Mouse (Mus musculus) olfactory bulb, adult 2 months (tissue): ENCODE results near the gene Rrp9. TPM values are rescaled to one million over a fixed set of nuclear protein-coding genes. Genes with fewer than 3 reads are reported as not detected.

ENCODE experiments used
- H3K27ac ChIP-seq: fragments of 200-500 bp; 2 replicates; pipeline ENCODE4 v1.5.1; 2012; ENCODE audit warnings: low read depth, low read length; ENCODE audit not compliant: insufficient read depth
- H3K4me1 ChIP-seq: fragments of 200-500 bp; 2 replicates; pipeline ENCODE4 v1.6.1; 2012; ENCODE audit warnings: low read length; ENCODE audit not compliant: control insufficient read depth, insufficient read depth
- H3K4me3 ChIP-seq: fragments of 200-500 bp; 2 replicates; pipeline ENCODE4 v1.5.1; 2012; ENCODE audit warnings: mild to moderate bottlenecking, low read depth, low read length, moderate library complexity; ENCODE audit not compliant: insufficient read depth
- CTCF ChIP-seq: fragments of 200-500 bp; IDR thresholded peaks from 2 replicates; pipeline ENCODE4 v1.5.1; 2012; ENCODE audit warnings: low read depth, mild to moderate bottlenecking, low read length, moderate library complexity; ENCODE audit not compliant: insufficient read depth
- POLR2A ChIP-seq: fragments of 200-500 bp; IDR thresholded peaks from 2 replicates; pipeline ENCODE4 v1.6.1; 2012; ENCODE audit warnings: mild to moderate bottlenecking, low read depth, low read length, moderate library complexity; ENCODE audit not compliant: insufficient read depth
- WGBS: fragments of 180-500 bp; shearing (Covaris S2); methylation state at CpG from one replicate; pipeline ENCODE4 v1.1.7; 2018; 5-methylcytosine and 5-hydroxymethylcytosine counted together
- polyA plus RNA-seq: library from polyadenylated mRNA; stranded (reverse); fragments of >200 nt; gene quantifications from 2 replicates; pipeline ENCODE4 v1.2.4, GENCODE M21; 2012; ENCODE audit warnings: low replicate concordance; ENCODE audit not compliant: missing spikeins, insufficient read depth, insufficient read length

Rrp9 gene
- polyA plus RNA-seq, 1 experiment: not detected

DNA sequence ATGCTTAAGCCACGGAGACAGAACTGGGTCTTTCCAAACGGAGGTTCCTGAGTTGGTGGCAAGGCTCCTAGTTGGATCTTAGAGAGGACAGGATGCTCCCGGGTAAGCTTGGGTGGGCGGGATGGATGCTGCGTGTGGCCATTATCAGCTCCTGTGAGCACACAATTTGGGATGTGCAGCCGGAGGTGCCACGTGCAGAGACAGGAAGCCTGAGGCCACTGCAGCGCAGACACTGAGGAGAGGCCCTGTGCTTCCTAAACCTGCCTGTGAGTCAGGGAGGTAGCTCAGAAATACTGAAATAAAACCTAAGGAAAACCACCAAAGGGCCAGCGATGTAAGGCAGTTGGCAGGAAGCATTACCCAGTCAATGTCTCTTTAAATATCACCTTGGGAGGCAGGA is 6.0 kb upstream of the Rrp9 start:
- Histone ChIP-seq H3K4me3 (no peak overlapping the region), H3K27ac (no peak overlapping the region), H3K4me1 (peaks cover 36% of the 10 kb centered on the region)
- WGBS: 72% methylated on average over 9 of the region's 9 CpGs
- no peak for TF ChIP-seq POLR2A
- TF ChIP-seq CTCF: no peak

DNA sequence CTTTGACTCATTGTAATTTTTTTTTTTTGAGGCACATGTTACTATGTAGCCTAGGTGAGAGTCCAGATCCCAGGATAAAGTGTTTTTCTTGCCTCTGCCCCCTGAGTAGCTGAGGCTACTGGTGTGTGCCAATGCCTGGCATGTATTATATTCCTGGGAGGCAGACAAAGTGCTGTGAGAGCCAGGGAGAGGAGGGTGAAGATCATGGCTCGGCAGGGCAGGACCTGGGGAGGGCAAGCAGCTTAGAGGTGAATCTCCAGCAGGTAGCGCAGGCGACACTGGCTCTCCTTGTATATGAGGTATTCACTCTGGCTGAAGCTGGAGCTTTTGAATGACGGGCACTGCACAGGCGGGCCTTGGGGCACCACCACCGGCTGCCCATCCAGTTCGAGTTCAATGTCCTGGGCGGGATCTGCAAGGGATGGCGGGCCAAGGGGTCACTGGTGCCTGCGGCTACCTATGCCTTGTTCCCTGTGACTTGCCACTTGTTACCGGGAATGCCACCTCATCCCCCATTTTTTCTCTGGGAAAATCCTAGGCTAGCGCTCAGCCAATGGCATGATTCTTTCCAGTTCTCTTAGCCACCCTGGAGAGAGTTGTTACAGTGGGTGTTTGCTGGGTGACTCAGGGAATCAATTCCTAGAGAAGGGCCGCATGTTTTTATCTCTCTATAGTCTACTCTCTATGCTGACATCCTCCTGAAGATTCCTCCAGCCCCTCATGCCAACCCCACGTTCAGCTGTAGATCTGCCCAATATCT is 4.6 kb upstream of the Rrp9 start:
- WGBS: 64% methylated on average over 14 of the region's 14 CpGs
- H3K27ac ChIP-seq: peak overlapping the region; percentile 10; the same call in 1 of the 2 replicates
- TF ChIP-seq POLR2A (no peak), CTCF (no peak)
- peaks cover 38% of the 10 kb centered on the region for H3K4me1 ChIP-seq
- H3K4me3 ChIP-seq: no peak overlapping the region

DNA sequence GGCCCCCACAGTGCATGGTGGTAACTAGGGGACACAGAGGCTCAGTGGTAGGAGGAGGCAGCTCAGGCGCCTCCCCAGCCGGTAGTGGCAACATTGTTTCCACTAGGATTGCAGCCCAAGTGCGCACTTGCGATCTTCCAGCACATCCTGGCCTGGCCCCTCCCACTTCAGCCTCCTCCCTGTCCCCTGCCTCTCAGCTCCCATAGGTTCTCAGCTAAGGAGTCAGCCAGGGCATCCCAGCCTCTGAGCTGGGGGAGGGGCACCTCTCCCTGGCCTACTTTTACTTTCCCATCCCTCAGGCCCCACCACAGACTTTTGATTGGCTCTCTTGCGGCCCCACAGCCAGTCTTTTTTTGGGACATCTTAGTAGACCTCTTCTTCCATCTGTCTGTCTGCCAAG is 3.9 kb upstream of the Rrp9 start:
- no peak overlapping the region for H3K4me3 ChIP-seq
- no peak for TF ChIP-seq POLR2A
- TF ChIP-seq CTCF: no peak
- peak overlapping the region; percentile 10; the same call in 1 of the 2 replicates for H3K27ac ChIP-seq
- WGBS: 27% methylated on average over 5 of the region's 5 CpGs
- peaks cover 42% of the 10 kb centered on the region for H3K4me1 ChIP-seq

DNA sequence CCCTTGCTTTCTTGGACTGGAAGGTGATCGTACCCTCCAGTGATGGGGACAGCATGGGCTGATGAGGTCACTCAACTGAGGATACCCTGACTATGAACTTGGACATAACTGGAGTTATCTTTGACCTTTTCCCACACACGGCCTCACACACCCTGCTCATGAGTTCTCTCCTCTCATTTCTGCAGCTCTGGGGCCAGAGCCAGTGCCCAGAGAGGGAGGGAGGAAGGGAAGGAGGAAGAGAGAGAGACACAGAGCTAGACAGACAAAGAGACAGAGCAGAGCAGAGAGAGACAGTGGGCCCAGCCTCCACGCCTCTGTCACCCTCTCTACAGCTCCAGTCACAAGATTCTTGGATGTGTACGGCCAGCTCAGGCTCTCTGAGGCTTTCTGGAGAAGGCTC is 3.4 kb upstream of the Rrp9 start:
- Histone ChIP-seq H3K4me1 (peaks cover 42% of the 10 kb centered on the region), H3K4me3 (no peak overlapping the region), H3K27ac (no peak overlapping the region)
- 75% methylated on average over 4 of the region's 4 CpGs for WGBS
- TF ChIP-seq CTCF (no peak), POLR2A (no peak)

DNA sequence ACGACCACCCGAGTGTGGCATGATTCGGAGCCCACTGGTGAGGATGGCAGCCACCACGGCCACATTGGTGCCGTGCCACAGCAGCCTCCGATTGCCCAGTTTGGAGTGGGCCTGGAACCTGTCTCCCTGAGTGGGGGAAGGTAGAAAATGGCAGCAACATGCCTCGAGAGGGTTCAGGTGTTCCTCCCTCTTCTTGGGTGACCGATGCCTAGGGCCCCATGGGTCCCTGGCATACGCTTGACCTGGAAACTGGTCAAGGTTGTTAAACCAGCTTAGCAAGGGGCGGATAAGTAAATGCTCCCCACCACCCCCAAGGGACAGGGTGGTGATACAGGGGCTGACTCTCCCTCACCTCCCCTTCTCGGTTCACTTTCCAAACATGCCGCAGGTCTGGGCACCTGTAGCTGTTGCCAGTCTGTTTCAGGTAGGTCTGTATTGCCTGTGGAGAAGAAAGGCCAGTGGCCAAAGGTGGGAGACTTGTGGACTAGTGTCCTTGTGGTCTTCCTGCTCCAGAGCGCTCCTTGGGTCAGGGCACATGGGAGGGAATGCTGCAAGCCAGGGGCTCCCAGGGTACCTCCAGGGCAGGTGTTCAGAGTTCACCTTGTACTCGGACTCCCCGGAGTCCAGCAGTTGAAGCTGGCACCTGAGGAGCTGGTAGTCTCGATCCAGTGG is 2.5 kb upstream of the Rrp9 start:
- TF ChIP-seq POLR2A (no peak), CTCF (no peak)
- Histone ChIP-seq H3K27ac (no peak overlapping the region), H3K4me1 (peaks cover 45% of the 10 kb centered on the region), H3K4me3 (no peak overlapping the region)
- WGBS: 93% methylated on average over 16 of the region's 16 CpGs

DNA sequence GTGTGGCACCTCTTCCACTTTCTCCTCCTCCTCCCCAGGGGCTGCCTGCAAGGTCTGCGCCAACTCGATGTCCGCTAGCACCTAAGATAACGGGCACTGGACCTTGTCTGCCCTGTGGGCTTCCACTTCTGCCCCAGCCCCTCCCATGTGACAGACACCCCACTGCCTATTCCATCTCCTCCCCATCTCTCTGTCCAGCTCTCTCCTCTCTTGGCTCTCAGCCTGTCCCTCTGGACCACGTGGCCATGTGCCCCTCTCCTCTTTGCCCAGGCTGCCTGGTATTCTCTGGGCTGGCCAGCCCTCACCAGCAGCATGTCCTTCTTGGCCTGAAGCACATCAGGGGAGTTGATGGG is 2.0 kb upstream of the Rrp9 start:
- TF ChIP-seq POLR2A (no peak), CTCF (no peak)
- H3K4me3 ChIP-seq: no peak overlapping the region
- no peak overlapping the region for H3K27ac ChIP-seq
- peaks cover 46% of the 10 kb centered on the region for H3K4me1 ChIP-seq
- WGBS: 77% methylated on average over 5 of the region's 5 CpGs

DNA sequence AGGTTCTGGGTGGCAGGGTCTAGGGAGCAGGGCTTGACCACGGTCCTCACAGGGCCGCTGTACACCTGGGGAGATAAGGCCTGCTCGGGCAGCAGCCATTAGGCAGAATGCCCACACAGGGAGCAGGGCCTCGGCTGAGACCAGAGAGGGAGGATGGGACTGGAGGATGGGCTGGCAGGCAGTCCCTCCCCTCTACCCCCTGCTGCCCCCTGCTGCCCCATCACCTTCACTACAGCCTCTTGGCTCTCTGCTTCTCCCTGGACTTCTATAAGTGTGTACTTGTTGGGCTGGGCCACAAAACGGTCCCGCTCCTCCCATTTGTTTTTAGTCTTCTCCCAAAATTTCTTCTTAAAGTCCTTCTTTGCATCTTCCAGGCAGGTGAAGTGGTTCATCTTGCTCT is 1.3 kb upstream of the Rrp9 start:
- 11% methylated on average over 6 of the region's 6 CpGs for WGBS
- TF ChIP-seq POLR2A (no peak), CTCF (peak; percentile 45; the same call in 1 of the 2 replicates)

DNA sequence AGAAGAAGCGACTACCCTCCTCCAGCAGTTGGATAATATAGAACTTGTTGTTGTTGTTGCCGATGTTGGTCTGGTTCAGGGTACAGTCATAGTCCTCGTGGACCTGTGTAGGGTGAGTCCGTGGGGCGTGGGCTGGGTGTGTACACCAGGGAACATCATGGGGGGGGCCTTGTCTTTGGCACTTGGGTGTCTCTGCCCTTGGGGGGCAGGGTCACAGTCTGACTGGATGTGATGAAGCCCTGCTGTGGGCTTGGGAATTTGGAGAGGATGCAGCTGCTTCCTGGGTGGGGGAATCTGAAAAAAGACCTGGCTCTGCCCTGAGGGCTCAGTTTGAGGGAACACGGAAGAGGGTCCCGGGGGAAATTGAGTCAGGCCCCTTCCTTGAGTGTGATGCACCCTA is 717 bp upstream of the Rrp9 start:
- no peak overlapping the region for H3K4me3 ChIP-seq
- TF ChIP-seq CTCF (no peak), POLR2A (no peak)
- WGBS: 67% methylated on average over 7 of the region's 7 CpGs
- peaks cover 46% of the 10 kb centered on the region for H3K4me1 ChIP-seq
- no peak overlapping the region for H3K27ac ChIP-seq

More for the DNA sequence above, 1.3 kb upstream of the Rrp9 start:
- Histone ChIP-seq H3K4me3 (no peak overlapping the region), H3K4me1 (peaks cover 46% of the 10 kb centered on the region), H3K27ac (no peak overlapping the region)
